Mouse (Mus musculus) megakaryocyte-erythroid progenitor cell, adult 5-6 weeks (primary cell): ENCODE measurements around the gene Prr12. TPM values are rescaled to one million over a fixed set of nuclear protein-coding genes. Genes with fewer than 3 reads are reported as not detected.

Experiments used
- ATAC-seq: replicated peaks from 2 replicates; pipeline ENCODE4 v1.8.0; 2016; ENCODE audit warnings: mild to moderate bottlenecking, inconsistent platforms; ENCODE audit not compliant: severe bottlenecking, poor library complexity, low FRiP score, low TSS enrichment
- total RNA-seq, 2 experiments: library from RNA; stranded (forward) in 1 of 2; stranded (reverse) in 1 of 2; fragments of 200-1000, 215-1000 nt in 1 of 2; fragments of >200 nt in 1 of 2; fragmentation: Nextera tagmentation in 1 of 2; gene quantifications; 2 replicates each; pipeline ENCODE4 v1.2.3; 2014 to 2017

Gene Prr12
- total RNA-seq, 2 experiments from 2014 or later = 1.9 to 26.6 TPM

GRCm38 (mm10) chr7:44978300-44978699, 74.4 kb downstream of the Prr12 start:
- no peak for ATAC-seq

Other genes with a start within 250 kb of the Prr12 start
Only the 30 nearest of the 36 such genes appear.
- 25.2 and 58.9 TPM in 2 replicates for gene Pnkp, start 195.7 kb downstream of the Prr12 start, total RNA-seq (2014; fragmentation: Nextera tagmentation)
- 18.4 and 30.5 TPM in 2 replicates for gene Pnkp, start 195.7 kb downstream of the Prr12 start, total RNA-seq (2017)
- gene Ptov1, start 183.1 kb downstream of the Prr12 start, total RNA-seq (2014; fragmentation: Nextera tagmentation) = 79.6 and 88.8 TPM in 2 replicates
- 19.6 and 40.9 TPM in 2 replicates for gene Ptov1, start 183.1 kb downstream of the Prr12 start, total RNA-seq (2017)
- gene Med25, start 160.2 kb downstream of the Prr12 start, total RNA-seq (2014; fragmentation: Nextera tagmentation) = 42.0 and 71.7 TPM in 2 replicates
- 12.1 and 18.1 TPM in 2 replicates for gene Med25, start 160.2 kb downstream of the Prr12 start, total RNA-seq (2017)
- gene Fuz, start 156.8 kb downstream of the Prr12 start, total RNA-seq (2014; fragmentation: Nextera tagmentation) = 12.0 and 19.8 TPM in 2 replicates
- gene Fuz, start 156.8 kb downstream of the Prr12 start, total RNA-seq (2017) = 14.2 and 18.3 TPM in 2 replicates
- gene Ap2a1, start 123.4 kb downstream of the Prr12 start, total RNA-seq (2014; fragmentation: Nextera tagmentation) = 95.3 and 104 TPM in 2 replicates
- 23.8 and 37.1 TPM in 2 replicates for gene Ap2a1, start 123.4 kb downstream of the Prr12 start, total RNA-seq (2017)
- not detected in 2 replicates for gene Tsks, start 109.7 kb downstream of the Prr12 start, total RNA-seq (2014; fragmentation: Nextera tagmentation)
- gene Tsks, start 109.7 kb downstream of the Prr12 start, total RNA-seq (2017) = not detected in 2 replicates
- 4.1 and 11.5 TPM in 2 replicates for gene Cpt1c, start 78.0 kb downstream of the Prr12 start, total RNA-seq (2014; fragmentation: Nextera tagmentation)
- gene Cpt1c, start 78.0 kb downstream of the Prr12 start, total RNA-seq (2017) = 0.91 and 1.3 TPM in 2 replicates
- 160 and 230 TPM in 2 replicates for gene Prmt1, start 66.3 kb downstream of the Prr12 start, total RNA-seq (2014; fragmentation: Nextera tagmentation)
- 132 and 171 TPM in 2 replicates for gene Prmt1, start 66.3 kb downstream of the Prr12 start, total RNA-seq (2017)
- 80.4 and 150 TPM in 2 replicates for gene Irf3, start 55.2 kb downstream of the Prr12 start, total RNA-seq (2014; fragmentation: Nextera tagmentation)
- 84.3 and 104 TPM in 2 replicates for gene Irf3, start 55.2 kb downstream of the Prr12 start, total RNA-seq (2017)
- gene Bcl2l12, start 54.2 kb downstream of the Prr12 start, total RNA-seq (2014; fragmentation: Nextera tagmentation) = 37.2 and 42.7 TPM in 2 replicates
- gene Bcl2l12, start 54.2 kb downstream of the Prr12 start, total RNA-seq (2017) = 15.5 and 25.6 TPM in 2 replicates
- 33.0 and 46.3 TPM in 2 replicates for gene Scaf1, start 36.5 kb downstream of the Prr12 start, total RNA-seq (2014; fragmentation: Nextera tagmentation)
- gene Scaf1, start 36.5 kb downstream of the Prr12 start, total RNA-seq (2017) = 7.2 and 10.2 TPM in 2 replicates
- gene Rras, start 34.9 kb downstream of the Prr12 start, total RNA-seq (2014; fragmentation: Nextera tagmentation) = 1.4 and 1.7 TPM in 2 replicates
- gene Rras, start 34.9 kb downstream of the Prr12 start, total RNA-seq (2017) = 1.3 and 1.6 TPM in 2 replicates
- 27.8 and 55.1 TPM in 2 replicates for gene Nosip, start 9.5 kb upstream of the Prr12 start, total RNA-seq (2014; fragmentation: Nextera tagmentation)
- gene Nosip, start 9.5 kb upstream of the Prr12 start, total RNA-seq (2017) = 40.9 and 48.3 TPM in 2 replicates
- gene Prrg2, start 9.8 kb upstream of the Prr12 start, total RNA-seq (2014; fragmentation: Nextera tagmentation) = 4.3 and 4.7 TPM in 2 replicates
- 3.5 and 6.2 TPM in 2 replicates for gene Prrg2, start 9.8 kb upstream of the Prr12 start, total RNA-seq (2017)
- 7.6 and 15.6 TPM in 2 replicates for gene Rcn3, start 39.3 kb upstream of the Prr12 start, total RNA-seq (2014; fragmentation: Nextera tagmentation)
- 16.7 and 23.0 TPM in 2 replicates for gene Rcn3, start 39.3 kb upstream of the Prr12 start, total RNA-seq (2017)
- gene Fcgrt, start 51.0 kb upstream of the Prr12 start, total RNA-seq (2014; fragmentation: Nextera tagmentation) = 0.82 TPM in 1 of 2 replicates, not detected in the other
- gene Fcgrt, start 51.0 kb upstream of the Prr12 start, total RNA-seq (2017) = 1.1 and 1.8 TPM in 2 replicates
- gene Rps11, start 71.6 kb upstream of the Prr12 start, total RNA-seq (2014; fragmentation: Nextera tagmentation) = 3,773 and 4,118 TPM in 2 replicates
- gene Rps11, start 71.6 kb upstream of the Prr12 start, total RNA-seq (2017) = 1,409 and 1,705 TPM in 2 replicates
- 4,705 and 4,844 TPM in 2 replicates for gene Rpl13a, start 75.9 kb upstream of the Prr12 start, total RNA-seq (2014; fragmentation: Nextera tagmentation)
- gene Rpl13a, start 75.9 kb upstream of the Prr12 start, total RNA-seq (2017) = 4,178 and 4,889 TPM in 2 replicates
- not detected in 2 replicates for gene Gm45713, start 83.3 kb upstream of the Prr12 start, total RNA-seq (2014; fragmentation: Nextera tagmentation)
- 0.61 TPM in 1 of 2 replicates, not detected in the other for gene Gm45713, start 83.3 kb upstream of the Prr12 start, total RNA-seq (2017)
- gene Flt3l, start 83.6 kb upstream of the Prr12 start, total RNA-seq (2014; fragmentation: Nextera tagmentation) = 35.8 and 48.2 TPM in 2 replicates
- 8.5 and 23.5 TPM in 2 replicates for gene Flt3l, start 83.6 kb upstream of the Prr12 start, total RNA-seq (2017)
- gene Pih1d1, start 101.4 kb upstream of the Prr12 start, total RNA-seq (2014; fragmentation: Nextera tagmentation) = 135 and 148 TPM in 2 replicates
- 39.0 and 61.3 TPM in 2 replicates for gene Pih1d1, start 101.4 kb upstream of the Prr12 start, total RNA-seq (2017)
- 69.0 and 84.8 TPM in 2 replicates for gene Aldh16a1, start 101.7 kb upstream of the Prr12 start, total RNA-seq (2014; fragmentation: Nextera tagmentation)
- gene Aldh16a1, start 101.7 kb upstream of the Prr12 start, total RNA-seq (2017) = 19.1 and 22.1 TPM in 2 replicates
- gene Slc17a7, start 111.1 kb upstream of the Prr12 start, total RNA-seq (2014; fragmentation: Nextera tagmentation) = not detected in 2 replicates
- gene Slc17a7, start 111.1 kb upstream of the Prr12 start, total RNA-seq (2017) = not detected in 2 replicates
- not detected in 2 replicates for gene Gfy, start 126.7 kb upstream of the Prr12 start, total RNA-seq (2014; fragmentation: Nextera tagmentation)
- 1.9 TPM in 1 of 2 replicates, not detected in the other for gene Gfy, start 126.7 kb upstream of the Prr12 start, total RNA-seq (2017)
- not detected in 2 replicates for gene Pth2, start 128.1 kb upstream of the Prr12 start, total RNA-seq (2014; fragmentation: Nextera tagmentation)
- not detected in 2 replicates for gene Pth2, start 128.1 kb upstream of the Prr12 start, total RNA-seq (2017)
- gene Ccdc155, start 152.0 kb upstream of the Prr12 start, total RNA-seq (2014; fragmentation: Nextera tagmentation) = 0.89 and 2.0 TPM in 2 replicates
- gene Ccdc155, start 152.0 kb upstream of the Prr12 start, total RNA-seq (2017) = 0.52 and 1.1 TPM in 2 replicates
- gene Dkkl1, start 159.3 kb upstream of the Prr12 start, total RNA-seq (2014; fragmentation: Nextera tagmentation) = 32.2 and 40.5 TPM in 2 replicates
- gene Dkkl1, start 159.3 kb upstream of the Prr12 start, total RNA-seq (2017) = 16.4 and 32.1 TPM in 2 replicates
- not detected in 2 replicates for gene Tead2, start 162.9 kb upstream of the Prr12 start, total RNA-seq (2014; fragmentation: Nextera tagmentation)
- not detected in 2 replicates for gene Tead2, start 162.9 kb upstream of the Prr12 start, total RNA-seq (2017)
- gene Cd37, start 186.2 kb upstream of the Prr12 start, total RNA-seq (2014; fragmentation: Nextera tagmentation) = 83.5 and 91.4 TPM in 2 replicates
- gene Cd37, start 186.2 kb upstream of the Prr12 start, total RNA-seq (2017) = 27.2 and 28.4 TPM in 2 replicates
- not detected in 2 replicates for gene Slc6a16, start 188.2 kb upstream of the Prr12 start, total RNA-seq (2014; fragmentation: Nextera tagmentation)
- gene Slc6a16, start 188.2 kb upstream of the Prr12 start, total RNA-seq (2017) = not detected in 2 replicates